Mouse (Mus musculus) intestine, embryonic 14.5 days (tissue): ENCODE results near the gene Ablim2. TPM values are rescaled to one million over a fixed set of nuclear protein-coding genes. Genes with fewer than 3 reads are reported as not detected.

Experiments
- ATAC-seq: fragments of 200-750 bp; cut with Nextera tagmentation; replicated peaks from 2 replicates; pipeline ENCODE4 v1.8.0; 2017; ENCODE audit warnings: low read depth, moderate number of reproducible peaks, moderate TSS enrichment, moderate library complexity; ENCODE audit not compliant: low FRiP score, low TSS enrichment
- DNase-seq: peaks from one replicate; pipeline ENCODE4 v3.0.0-alpha.2; 2018; ENCODE audit warnings: low spot score
- H3K27ac ChIP-seq: fragments of 300-500 bp; sonication (generic); 2 replicates; pipeline ENCODE4 v1.5.1; 2014; ENCODE audit warnings: low read depth, mild to moderate bottlenecking, control low read depth
- H3K27me3 ChIP-seq: fragments of 300-500 bp; sonication (generic); replicated peaks from 2 replicates; pipeline ENCODE4 v1.6.1; 2014; ENCODE audit warnings: low read length, control low read depth; ENCODE audit not compliant: control insufficient read depth, insufficient read depth
- H3K36me3 ChIP-seq: fragments of 300-500 bp; sonication (generic); 2 replicates; pipeline ENCODE4 v1.6.1; 2014; ENCODE audit warnings: low read length, control low read depth; ENCODE audit not compliant: control insufficient read depth, insufficient read depth
- H3K4me1 ChIP-seq: fragments of 300-500 bp; sonication (generic); replicated peaks from 2 replicates; pipeline ENCODE4 v1.6.1; 2014; ENCODE audit warnings: low read length, control low read depth, mixed read lengths; ENCODE audit not compliant: control insufficient read depth, insufficient read depth
- H3K4me2 ChIP-seq: fragments of 300-500 bp; sonication (generic); 2 replicates; pipeline ENCODE4 v1.6.1; 2014; ENCODE audit warnings: low read length
- H3K4me3 ChIP-seq: fragments of 300-500 bp; sonication (generic); 2 replicates; pipeline ENCODE4 v1.5.1; 2014; ENCODE audit warnings: low read depth, low read length, control low read depth, mixed read lengths
- H3K9ac ChIP-seq: fragments of 300-500 bp; sonication (generic); 2 replicates; pipeline ENCODE4 v1.6.1; 2014; ENCODE audit warnings: mild to moderate bottlenecking, low read length
- H3K9me3 ChIP-seq: fragments of 300-500 bp; sonication (generic); 2 replicates; pipeline ENCODE4 v1.6.1; 2016; ENCODE audit warnings: low read length, control low read depth; ENCODE audit not compliant: control insufficient read depth
- WGBS: fragments of 180-500 bp; shearing (Covaris S2); extraction: QIAGEN DNeasy Blood & Tissue Kit; methylation state at CpG from one replicate; pipeline ENCODE4 v1.1.7; 2014; 5-methylcytosine and 5-hydroxymethylcytosine counted together
- polyA plus RNA-seq: library from polyadenylated mRNA; unstranded; fragments of >200 nt; fragmentation: Nextera tagmentation; extraction: Ambion mirVana; gene quantifications from 2 replicates; pipeline ENCODE4 v1.2.1, GENCODE M21; 2014

Gene Ablim2
- polyA plus RNA-seq, 1 experiment from 2014 or later: 4.4 TPM

GRCm38 (mm10) chr5:35730552-35730951, 27.1 kb upstream of the Ablim2 start:
- Histone ChIP-seq H3K27me3 (no peaks in the 10 kb centered on the region), H3K4me2 (no peak overlapping the region), H3K4me3 (no peak overlapping the region), H3K9ac (no peak overlapping the region), H3K9me3 (no peaks in the 10 kb centered on the region), H3K36me3 (no peaks in the 10 kb centered on the region), H3K4me1 (peaks cover 12% of the 10 kb centered on the region), H3K27ac (no peak overlapping the region)
- WGBS: 64% methylated on average over 1 of the region's 1 CpGs
- DNase-seq: no peak
- ATAC-seq: no peak

- DNase-seq (no peak), ATAC-seq (no peak)
- Histone ChIP-seq H3K4me1 (peaks cover 12% of the 10 kb centered on the region), H3K27ac (no peak overlapping the region), H3K27me3 (no peaks in the 10 kb centered on the region), H3K36me3 (no peaks in the 10 kb centered on the region), H3K9ac (no peak overlapping the region), H3K9me3 (no peaks in the 10 kb centered on the region), H3K4me3 (no peak overlapping the region), H3K4me2 (no peak overlapping the region)
- 87% methylated on average over 4 of the region's 4 CpGs for WGBS
Observed at GRCm38 (mm10) chr5:35731006-35731405, 26.7 kb upstream of the Ablim2 start.

- no peak for ATAC-seq
- 74% methylated on average over 2 of the region's 2 CpGs for WGBS
- no peak for DNase-seq
- no peak overlapping the region for H3K4me3 ChIP-seq
- no peak overlapping the region for H3K9ac ChIP-seq
- H3K4me2 ChIP-seq: no peak overlapping the region
- peaks cover 22% of the 10 kb centered on the region for H3K4me1 ChIP-seq
- H3K36me3 ChIP-seq: no peaks in the 10 kb centered on the region
- no peaks in the 10 kb centered on the region for H3K27me3 ChIP-seq
- H3K27ac ChIP-seq: no peak overlapping the region
- no peaks in the 10 kb centered on the region for H3K9me3 ChIP-seq
Observed at GRCm38 (mm10) chr5:35733523-35733922, 24.2 kb upstream of the Ablim2 start.

- peak; percentile 28; the same call in 1 of the 2 replicates for ATAC-seq
- H3K4me2 ChIP-seq: no peak overlapping the region
- no peaks in the 10 kb centered on the region for H3K9me3 ChIP-seq
- no peaks in the 10 kb centered on the region for H3K36me3 ChIP-seq
- H3K27me3 ChIP-seq: peaks cover 8% of the 10 kb centered on the region; the same call in 1 of the 2 replicates
- 61% methylated on average over 20 of the region's 20 CpGs for WGBS
- no peak overlapping the region for H3K4me3 ChIP-seq
- no peak for DNase-seq
- H3K9ac ChIP-seq: no peak overlapping the region
- peaks cover 23% of the 10 kb centered on the region for H3K4me1 ChIP-seq
- H3K27ac ChIP-seq: no peak overlapping the region
Observed at GRCm38 (mm10) chr5:35737231-35737901, 20.3 kb upstream of the Ablim2 start.

- WGBS: 60% methylated on average over 2 of the region's 2 CpGs
- Histone ChIP-seq H3K27ac (no peak overlapping the region), H3K4me1 (peaks cover 23% of the 10 kb centered on the region), H3K27me3 (peaks cover 8% of the 10 kb centered on the region; the same call in 1 of the 2 replicates), H3K4me3 (no peak overlapping the region), H3K9me3 (no peaks in the 10 kb centered on the region), H3K4me2 (peak overlapping the region; percentile 28), H3K36me3 (no peaks in the 10 kb centered on the region), H3K9ac (no peak overlapping the region)
- ATAC-seq: no peak
- no peak for DNase-seq
Observed at GRCm38 (mm10) chr5:35739005-35739404, 18.7 kb upstream of the Ablim2 start.

- Histone ChIP-seq H3K4me2 (peak within 1 kb of the TSS; percentile 28), H3K4me3 (0 out of 2 replicates have a peak within 1 kb of the TSS, but pooled peaks have one; percentile 5), H3K9ac (no peak within 1 kb of the TSS), H3K4me1 (peaks cover 23% of the 10 kb centered on the region), H3K36me3 (no peaks in the 10 kb centered on the region), H3K9me3 (no peaks in the 10 kb centered on the region), H3K27ac (peak within 1 kb of the TSS; percentile 52; the same call in 1 of the 2 replicates), H3K27me3 (peaks cover 8% of the 10 kb centered on the region; the same call in 1 of the 2 replicates)
- peak; percentile 83 for ATAC-seq
- DNase-seq: peak; percentile 68
- whole genome bisulfite sequencing: 18% methylated on average over 10 of the region's 10 CpGs
Observed at GRCm38 (mm10) chr5:35739536-35740278, 18.0 kb upstream of the Ablim2 start, which contains the start of gene Sh3tc1. Sh3tc1 (minus strand) TSS chr5:35739987.

- Histone ChIP-seq H3K9ac (no peak overlapping the region), H3K9me3 (no peaks in the 10 kb centered on the region), H3K4me2 (no peak overlapping the region; the same call in 1 of the 2 replicates), H3K27me3 (peaks cover 8% of the 10 kb centered on the region; the same call in 1 of the 2 replicates), H3K27ac (no peak overlapping the region), H3K36me3 (no peaks in the 10 kb centered on the region), H3K4me1 (peaks cover 23% of the 10 kb centered on the region), H3K4me3 (no peak overlapping the region)
- 16% methylated on average over 10 of the region's 10 CpGs for WGBS
- no peak for ATAC-seq
- no peak for DNase-seq
Observed at GRCm38 (mm10) chr5:35740716-35741115, 17.0 kb upstream of the Ablim2 start.

GRCm38 (mm10) chr5:35741225-35741820, 16.4 kb upstream of the Ablim2 start:
- Histone ChIP-seq H3K4me2 (no peak overlapping the region), H3K27me3 (peaks cover 8% of the 10 kb centered on the region; the same call in 1 of the 2 replicates), H3K9me3 (no peaks in the 10 kb centered on the region), H3K36me3 (no peaks in the 10 kb centered on the region), H3K27ac (no peak overlapping the region), H3K4me3 (no peak overlapping the region), H3K9ac (no peak overlapping the region), H3K4me1 (peaks cover 23% of the 10 kb centered on the region)
- 50% methylated on average over 13 of the region's 13 CpGs for WGBS
- DNase-seq (no peak), ATAC-seq (no peak)
